Mouse (Mus musculus) ES-E14 (cell line): ENCODE measurements around the gene Pip5kl1. TPM values are rescaled to one million over a fixed set of nuclear protein-coding genes. Genes with fewer than 3 reads are reported as not detected.

ENCODE experiments used
- DNase-seq: peaks from one replicate; pipeline ENCODE4 v3.0.0-alpha.2; 2013; ENCODE audit warnings: low read depth, low spot score
- H3K27ac ChIP-seq: 2 replicates; pipeline ENCODE4 v1.5.1; 2012; ENCODE audit warnings: low read depth, mild to moderate bottlenecking, low read length, moderate library complexity, mixed read lengths; ENCODE audit not compliant: poor library complexity, insufficient read depth, severe bottlenecking
- H3K36me3 ChIP-seq: 2 replicates; pipeline ENCODE4 v1.6.1; 2012; ENCODE audit warnings: mild to moderate bottlenecking, low read length, moderate library complexity, mixed read lengths; ENCODE audit not compliant: control insufficient read depth, poor library complexity, insufficient read depth, severe bottlenecking
- H3K4me1 ChIP-seq, 2 experiments: fragments of 150-350 bp in 1 of 2; sonication (generic) in 1 of 2; 2 replicates each; pipeline ENCODE4 v1.6.1; 2012; ENCODE audit warnings: low read length in 2 of 2, mild to moderate bottlenecking in 1 of 2, mixed read lengths in 1 of 2; ENCODE audit not compliant: control insufficient read depth in 2 of 2, insufficient read depth in 2 of 2, poor library complexity in 1 of 2
- H3K4me3 ChIP-seq, 2 experiments: fragments of 150-350 bp in 1 of 2; sonication (generic) in 1 of 2; 2 replicates each; pipeline ENCODE4 v1.5.1; 2012; ENCODE audit warnings: low read length in 2 of 2, low read depth in 1 of 2, mild to moderate bottlenecking in 1 of 2, mixed read lengths in 1 of 2; ENCODE audit not compliant: insufficient read depth in 1 of 2, poor library complexity in 1 of 2, severe bottlenecking in 1 of 2
- H3K9ac ChIP-seq: 2 replicates; pipeline ENCODE4 v1.6.1; 2012; ENCODE audit warnings: low read depth, mild to moderate bottlenecking, low read length, mixed read lengths; ENCODE audit not compliant: poor library complexity, insufficient read depth, severe bottlenecking
- H3K9me3 ChIP-seq: fragments of 150-350 bp; sonication (generic); 2 replicates; pipeline ENCODE4 v1.6.1; 2012; ENCODE audit warnings: low read depth, mild to moderate bottlenecking, low read length; ENCODE audit not compliant: control insufficient read depth, insufficient read depth
- CHD2 ChIP-seq: IDR thresholded peaks from 2 replicates; pipeline ENCODE4 v1.6.1; 2014; ENCODE audit warnings: mild to moderate bottlenecking, low read depth, low read length, inconsistent platforms
- HCFC1 ChIP-seq: IDR thresholded peaks from 2 replicates; pipeline ENCODE4 v1.6.1; 2012; ENCODE audit warnings: low read length, inconsistent platforms, borderline replicate concordance; ENCODE audit not compliant: insufficient read depth
- MAFK ChIP-seq: IDR thresholded peaks from 2 replicates; pipeline ENCODE4 v1.6.1; 2014; ENCODE audit warnings: mild to moderate bottlenecking, low read depth, low read length, inconsistent platforms; ENCODE audit not compliant: insufficient read depth
- ZC3H11A ChIP-seq: IDR thresholded peaks from 2 replicates; pipeline ENCODE4 v1.6.1; 2012; ENCODE audit warnings: low read depth, mild to moderate bottlenecking, inconsistent platforms, low read length, borderline replicate concordance
- ZNF384 ChIP-seq: IDR thresholded peaks from 2 replicates; pipeline ENCODE4 v1.6.1; 2012; ENCODE audit warnings: low read depth, low read length, inconsistent platforms
- in situ Hi-C, 2 experiments: fragments of 600-800 bp; cut with MboI; formaldehyde crosslinking; loops; one replicate each; pipeline ENCODE4 v1.15.1; 2025; ENCODE audit warnings: low sequenced_read_pairs in 2 of 2, inconsistent platforms in 1 of 2; ENCODE audit not compliant: unreplicated experiment in 2 of 2
- total RNA-seq: library from RNA; depleted of rRNA; stranded (reverse); fragments of 300-350 nt; gene quantifications from 2 replicates; pipeline ENCODE4 v1.2.3, GENCODE M21; 2012

Pip5kl1 gene
- total RNA-seq, 1 experiment: 3.5 TPM

DNA sequence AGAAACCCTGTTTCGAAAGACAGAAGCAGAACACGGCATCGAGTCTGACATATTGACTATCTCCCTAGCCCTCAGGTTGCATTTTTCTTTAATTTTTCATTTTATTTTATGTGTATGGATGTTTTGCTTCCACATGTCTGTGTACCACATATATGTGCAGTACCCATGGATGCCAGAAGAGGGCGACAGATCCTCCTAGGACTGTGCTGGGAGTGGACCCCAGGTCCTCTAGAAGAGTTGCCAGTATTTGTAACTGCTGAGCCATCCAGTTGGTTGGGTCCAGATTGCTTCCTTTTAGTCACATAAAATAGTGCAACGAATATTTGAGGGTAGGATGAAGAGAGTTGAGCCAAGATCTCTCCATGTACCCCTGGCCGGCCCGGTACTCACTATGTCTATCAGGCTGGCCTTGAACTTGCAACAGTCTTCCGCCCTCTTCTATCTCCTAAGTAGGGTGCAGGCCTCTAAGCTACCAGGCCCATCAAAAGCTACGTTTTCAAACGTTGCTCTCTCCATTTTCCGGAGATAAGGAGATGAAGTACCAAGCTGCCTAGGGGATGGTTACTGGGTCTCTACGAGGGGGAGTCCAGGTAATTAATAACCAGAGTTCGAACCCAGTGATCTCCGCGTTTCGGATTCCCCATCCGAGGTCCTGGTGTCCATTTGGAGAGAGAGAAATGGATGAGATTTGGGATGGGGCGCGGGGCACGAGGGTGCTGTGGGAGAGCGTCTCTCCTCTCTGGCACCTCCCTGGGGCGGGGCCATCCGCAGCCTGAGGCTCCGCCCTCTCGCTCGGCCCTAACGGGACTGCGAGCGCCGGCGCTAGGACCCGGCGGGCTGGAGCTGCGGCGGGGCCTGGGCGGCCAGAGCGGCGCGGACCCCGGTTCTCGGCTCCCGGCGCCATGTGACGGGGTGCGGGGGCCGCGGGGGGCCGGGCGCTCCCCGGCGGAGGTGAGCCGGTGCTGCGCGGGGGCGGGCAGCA lies 31.9 kb downstream of the Pip5kl1 start:
- TF ChIP-seq ZNF384 (no peak), HCFC1 (0 out of 2 replicates have a peak, but pooled peaks have one; percentile 60), CHD2 (no peak)
- peak; percentile 80 for DNase-seq
- peak overlapping the region; percentile 84 to 95 for H3K4me3 ChIP-seq
- no peaks in the 10 kb centered on the region for H3K9me3 ChIP-seq
- peaks cover 6 to 18% of the 10 kb centered on the region in 2 experiments; a peak in 3 of 4 replicates for H3K4me1 ChIP-seq
- no peaks in the 10 kb centered on the region for H3K36me3 ChIP-seq
- H3K27ac ChIP-seq: no peak overlapping the region; the same call in 1 of the 2 replicates
- peak overlapping the region; percentile 82 for H3K9ac ChIP-seq
- in situ Hi-C loops: no loop called here

DNA sequence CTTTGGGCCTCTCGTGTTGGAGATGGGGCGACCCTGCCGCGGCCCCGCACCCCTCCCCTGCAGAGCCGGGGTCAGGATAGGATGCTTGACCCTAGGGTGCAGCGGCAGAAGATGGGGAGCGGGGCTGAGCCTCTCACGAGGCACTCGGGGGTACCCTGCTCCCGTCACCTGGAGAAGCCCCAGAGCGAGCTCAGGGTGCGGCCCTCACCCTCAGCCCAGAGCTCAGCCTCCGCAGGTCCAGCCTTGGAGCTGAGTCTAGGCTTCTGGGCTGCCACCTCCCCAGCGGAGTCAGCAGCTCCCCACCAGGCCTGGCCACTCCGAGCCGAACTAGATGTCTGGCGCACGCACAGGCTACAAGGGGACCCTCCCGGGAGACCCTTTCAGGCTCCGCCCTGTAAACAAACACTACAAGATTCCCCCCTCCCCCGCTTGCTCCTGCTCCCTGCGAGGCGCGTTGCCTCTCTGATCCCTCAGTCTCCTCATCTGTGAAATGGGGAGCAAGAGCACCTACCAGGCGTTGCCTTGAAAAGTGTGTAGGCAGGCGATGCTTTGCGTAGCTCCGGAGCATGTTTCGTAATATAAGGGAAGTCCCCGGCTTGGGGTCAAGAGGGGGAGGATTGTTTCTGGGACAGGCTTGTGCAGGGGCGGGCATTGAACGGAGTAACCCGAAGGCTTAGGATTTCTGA lies 32.8 kb downstream of the Pip5kl1 start:
- in situ Hi-C loops: no loop called here
- no peak for TF ChIP-seq CHD2
- no peak for TF ChIP-seq ZC3H11A
- no peak for TF ChIP-seq MAFK
- no peak for TF ChIP-seq ZNF384
- TF ChIP-seq HCFC1: no peak; the same call in 1 of the 2 replicates
- Histone ChIP-seq H3K4me3 (peak overlapping the region; percentile 84 to 95), H3K9me3 (no peaks in the 10 kb centered on the region), H3K4me1 (peaks cover 4 to 23% of the 10 kb centered on the region in 2 experiments; a peak in 3 of 4 replicates), H3K36me3 (no peaks in the 10 kb centered on the region), H3K9ac (peak overlapping the region; percentile 82), H3K27ac (no peak overlapping the region)
- DNase-seq: no peak

DNA sequence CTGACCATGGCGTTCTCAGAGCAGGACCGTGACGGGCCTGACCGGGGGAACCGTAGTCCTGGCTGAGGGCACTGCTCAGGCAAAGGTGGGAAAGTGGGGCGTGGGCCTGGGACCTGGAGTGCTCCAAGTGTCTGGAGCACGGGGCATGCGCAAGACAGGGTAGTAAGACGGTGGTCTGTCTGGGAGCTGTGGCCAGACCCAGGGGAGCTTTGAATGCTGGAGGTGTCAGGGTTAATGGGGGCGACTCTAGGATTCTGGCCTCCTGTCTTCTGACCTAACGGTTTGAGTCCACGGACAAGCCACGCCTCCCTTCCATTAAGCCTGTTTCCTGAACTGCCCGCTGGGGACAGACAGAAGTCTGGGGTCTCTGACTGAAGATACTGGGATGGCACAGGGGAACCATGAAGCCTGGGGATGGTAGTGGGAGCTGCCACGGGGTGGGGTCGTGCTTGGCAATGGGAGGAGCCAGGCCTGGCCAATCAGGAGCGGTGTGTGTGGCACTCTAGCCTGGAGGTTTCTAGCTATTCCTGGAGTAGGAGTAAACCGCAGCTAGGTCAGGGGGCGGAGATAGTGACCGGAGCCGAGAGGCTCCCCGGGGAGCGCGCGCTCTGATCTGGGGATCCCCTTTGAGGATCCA lies 33.7 kb downstream of the Pip5kl1 start:
- Histone ChIP-seq H3K4me1 (peaks cover 4 to 22% of the 10 kb centered on the region in 2 experiments; a peak in 3 of 4 replicates), H3K27ac (peak overlapping the region; percentile 0; the same call in 1 of the 2 replicates), H3K36me3 (peaks cover 5% of the 10 kb centered on the region; the same call in 1 of the 2 replicates), H3K4me3 (peak overlapping the region; percentile 84 to 95), H3K9me3 (no peaks in the 10 kb centered on the region), H3K9ac (peak overlapping the region; percentile 31; the same call in 1 of the 2 replicates)
- peak; percentile 57 for DNase-seq
- no peak for TF ChIP-seq ZNF384
- no peak for TF ChIP-seq ZC3H11A
- TF ChIP-seq CHD2: no peak
- in situ Hi-C loops: no loop called here

DNA sequence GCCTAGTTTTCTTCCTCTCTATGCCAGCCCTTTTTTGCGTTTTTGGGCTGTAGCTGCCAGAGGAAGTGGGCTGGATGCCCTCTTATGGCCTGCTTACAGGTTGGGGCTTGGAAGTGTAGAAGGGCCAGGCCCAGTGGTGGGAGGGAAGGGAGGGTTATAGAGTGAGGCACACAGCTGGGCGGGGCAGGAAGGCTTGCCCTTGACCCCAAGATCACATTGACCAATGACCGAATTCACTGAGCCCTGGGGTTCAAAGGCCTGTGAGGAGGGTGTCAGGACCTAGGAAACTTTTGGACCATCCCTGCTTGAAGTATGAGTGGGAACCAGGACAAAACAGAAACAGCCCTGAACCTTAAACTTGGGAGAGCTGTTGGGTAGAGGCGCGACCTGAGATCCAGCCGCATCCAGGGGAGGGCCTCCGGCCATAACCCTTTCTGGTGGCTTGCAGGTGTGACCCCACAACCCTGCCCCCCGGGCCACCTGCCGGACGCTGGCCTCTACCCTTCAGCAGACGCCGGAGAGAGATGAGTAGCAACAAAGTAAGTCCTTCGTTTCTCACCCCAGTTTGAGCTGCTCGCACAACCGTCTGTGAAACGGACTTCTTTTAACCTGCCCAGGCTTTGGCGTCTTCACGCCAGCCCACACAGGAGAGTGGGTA lies 34.3 kb downstream of the Pip5kl1 start:
- DNase-seq: peak; percentile 37
- peak overlapping the region; percentile 14; the same call in 1 of the 2 replicates for H3K9ac ChIP-seq
- TF ChIP-seq ZNF384 (no peak), ZC3H11A (no peak), HCFC1 (no peak), CHD2 (no peak), MAFK (no peak)
- H3K36me3 ChIP-seq: peaks cover 6% of the 10 kb centered on the region; the same call in 1 of the 2 replicates
- H3K9me3 ChIP-seq: no peaks in the 10 kb centered on the region
- H3K4me1 ChIP-seq: peaks cover 4 to 22% of the 10 kb centered on the region in 2 experiments; a peak in 3 of 4 replicates
- peak overlapping the region; percentile 84 to 95 for H3K4me3 ChIP-seq
- in situ Hi-C loops: no loop called here
- H3K27ac ChIP-seq: peak overlapping the region; percentile 0; the same call in 1 of the 2 replicates
